Mouse (Mus musculus) adrenal gland, postnatal 25 days (tissue): ENCODE results near the gene Akr1c18. TPM values are rescaled to one million over a fixed set of nuclear protein-coding genes. Genes with fewer than 3 reads are reported as not detected.

Experiments used
- DNase-seq: peaks from one replicate; pipeline ENCODE4 v3.0.0; 2021; ENCODE audit warnings: mixed read lengths
- total RNA-seq: library from RNA; stranded (reverse); gene quantifications from 2 replicates; pipeline ENCODE4 v1.2.3, GENCODE M21; 2021

Gene Akr1c18
- total RNA-seq, 1 experiment from 2014 or later, result 8,142 TPM

DNA sequence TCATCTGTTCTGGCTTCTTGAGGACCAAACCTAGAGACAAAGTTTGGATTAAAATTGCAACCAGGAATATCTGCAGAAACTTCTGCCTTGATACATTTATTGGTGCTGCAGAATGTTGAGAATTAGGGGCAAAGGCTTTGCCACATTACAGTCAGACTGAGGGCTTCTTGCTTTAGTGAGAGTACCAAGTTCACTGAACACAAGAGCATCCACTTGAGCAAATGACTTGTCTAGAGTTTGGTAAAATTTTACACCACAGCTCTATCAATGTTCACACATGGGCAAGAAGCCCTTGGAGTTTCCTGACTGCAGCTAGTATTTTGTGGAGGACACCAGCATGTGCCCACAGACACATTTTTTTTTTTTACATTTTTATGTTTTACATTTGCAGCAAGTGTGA is 47.7 kb downstream of the Akr1c18 start:
- DNase-seq, result no peak

DNA sequence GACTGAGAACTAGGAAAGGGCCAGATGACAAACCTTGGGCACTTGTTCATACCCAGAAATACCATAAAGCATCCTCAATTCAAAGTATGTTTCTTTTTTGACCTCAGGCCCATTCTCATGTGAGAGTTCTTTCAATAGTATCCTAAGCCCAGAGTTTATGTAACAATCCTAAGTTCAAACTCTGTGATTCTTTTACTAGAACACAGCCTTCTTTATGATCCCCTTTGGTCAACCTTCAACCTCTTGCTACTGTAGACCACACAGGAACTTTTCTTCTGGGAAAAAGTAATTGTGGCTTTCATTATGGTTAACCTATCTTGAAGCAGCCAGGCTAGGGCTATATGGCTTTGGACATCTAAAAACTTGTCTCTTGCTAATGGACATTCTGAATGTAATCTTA is 48.8 kb downstream of the Akr1c18 start:
- DNase-seq, result no peak

Other genes with a start within 250 kb of the Akr1c18 start
- 94.7 and 107 TPM in 2 replicates for gene Net1, start 232.4 kb downstream of the Akr1c18 start, total RNA-seq
- gene Tubal3, start 232.4 kb downstream of the Akr1c18 start, total RNA-seq, result not detected in 2 replicates
- not detected in 2 replicates for gene Ucn3, start 205.3 kb downstream of the Akr1c18 start, total RNA-seq
- 0.73 and 1.8 TPM in 2 replicates for gene Akr1c14, start 101.6 kb downstream of the Akr1c18 start, total RNA-seq
- gene Akr1c13, start 40.5 kb upstream of the Akr1c18 start, total RNA-seq, result 36.1 and 44.4 TPM in 2 replicates
- gene Akr1c19, start 78.0 kb upstream of the Akr1c18 start, total RNA-seq, result 0.70 and 1.00 TPM in 2 replicates
- not detected in 2 replicates for gene Akr1c12, start 128.8 kb upstream of the Akr1c18 start, total RNA-seq